Mouse (Mus musculus) lung, postnatal 14 days (tissue): ENCODE data around the gene Cryba1.
A peak's percentile ranks its signal among the peaks of the same experiment; 100 is the strongest.

Experiments used
- DNase-seq: peaks from one replicate; pipeline ENCODE4 v3.0.0; 2021

Cryba1 gene

GRCm38 (mm10) chr11:77713736-77714135, 11.3 kb downstream of the Cryba1 start:
- DNase-seq, result no peak

GRCm38 (mm10) chr11:77709039-77709438, 16.0 kb downstream of the Cryba1 start:
- no peak for DNase-seq

- no peak for DNase-seq
Measured at GRCm38 (mm10) chr11:77705920-77706319, 19.2 kb downstream of the Cryba1 start.

GRCm38 (mm10) chr11:77697232-77697631, 27.9 kb downstream of the Cryba1 start:
- no peak for DNase-seq

- DNase-seq, result no peak
Measured at GRCm38 (mm10) chr11:77693026-77693425, 32.1 kb downstream of the Cryba1 start.

GRCm38 (mm10) chr11:77687541-77688131, 37.4 kb downstream of the Cryba1 start:
- DNase-seq, result peak; percentile 34

GRCm38 (mm10) chr11:77686841-77687540, 38.1 kb downstream of the Cryba1 start:
- peak; percentile 64 for DNase-seq

GRCm38 (mm10) chr11:77686346-77686840, 38.7 kb downstream of the Cryba1 start:
- DNase-seq, result peak; percentile 36

GRCm38 (mm10) chr11:77685383-77686265, 39.5 kb downstream of the Cryba1 start, which contains the start of gene Nufip2:
Gene Nufip2, plus strand, starts transcription at chr11:77686155.
- peak; percentile 99 for DNase-seq

- DNase-seq, result no peak
Measured at GRCm38 (mm10) chr11:77684896-77685295, 40.2 kb downstream of the Cryba1 start.

GRCm38 (mm10) chr11:77680018-77680417, 45.1 kb downstream of the Cryba1 start:
- DNase-seq, result no peak

- no peak for DNase-seq
Measured at GRCm38 (mm10) chr11:77673428-77673991, 51.6 kb downstream of the Cryba1 start.

- DNase-seq, result no peak
Measured at GRCm38 (mm10) chr11:77672746-77673145, 52.3 kb downstream of the Cryba1 start.
